Mouse (Mus musculus): Measurements from ENCODE around the gene Alox12b. TPM values are rescaled to one million over a fixed set of nuclear protein-coding genes. Genes with fewer than 3 reads are reported as not detected.

Gene Alox12b
- total RNA-seq, 1 experiment from 2014 or later = not detected

DNA sequence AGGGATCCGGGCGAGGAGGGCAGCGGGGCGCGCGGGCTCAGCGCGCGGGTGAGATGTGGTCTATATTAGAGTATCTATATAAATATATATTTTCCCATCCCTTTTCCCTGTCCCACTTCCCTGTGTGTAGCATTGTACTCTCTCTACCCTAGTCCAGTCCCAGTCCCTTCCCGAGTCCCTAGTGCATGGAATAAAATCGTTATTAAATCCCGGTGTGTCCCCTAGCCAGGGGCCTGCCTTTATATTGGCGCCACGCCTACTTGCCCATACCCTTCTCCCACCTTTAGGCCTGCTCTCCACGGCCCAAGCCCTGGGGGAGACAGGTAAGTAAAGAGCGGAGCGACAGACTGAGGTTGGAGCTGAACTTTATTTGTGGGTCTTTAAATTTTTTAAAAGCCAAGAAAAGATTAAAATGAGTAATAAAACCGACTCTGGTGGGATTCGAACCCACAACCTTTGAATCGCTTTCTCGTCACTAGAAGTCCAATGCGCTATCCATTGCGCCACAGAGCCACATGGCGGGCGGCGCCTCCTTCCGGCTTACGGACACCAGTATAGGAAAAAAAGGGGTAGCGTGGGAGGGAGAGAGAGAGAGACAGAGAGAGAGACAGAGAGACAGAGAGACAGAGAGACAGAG lies 33.6 kb upstream of the Alox12b start:
- peak; percentile 93 for DNase-seq

GRCm38 (mm10) chr11:69123693-69124497 lies 32.9 kb upstream of the Alox12b start:
- DNase-seq = peak; percentile 91

GRCm38 (mm10) chr11:69124498-69124847 lies 32.3 kb upstream of the Alox12b start:
- DNase-seq = peak; percentile 77

GRCm38 (mm10) chr11:69125041-69125851 lies 31.5 kb upstream of the Alox12b start:
- peak; percentile 85 for DNase-seq

DNA sequence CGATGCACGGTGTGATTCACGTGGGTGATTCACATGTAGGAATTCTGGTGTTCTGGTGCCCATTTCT lies 31.1 kb upstream of the Alox12b start, which contains the start of gene Aloxe3:
Aloxe3 (plus strand) TSS at position 45 of the 67 bp plus-strand sequence.
- DNase-seq = no peak

- DNase-seq = peak; percentile 49
Measured at GRCm38 (mm10) chr11:69125919-69126705, 30.7 kb upstream of the Alox12b start.

DNA sequence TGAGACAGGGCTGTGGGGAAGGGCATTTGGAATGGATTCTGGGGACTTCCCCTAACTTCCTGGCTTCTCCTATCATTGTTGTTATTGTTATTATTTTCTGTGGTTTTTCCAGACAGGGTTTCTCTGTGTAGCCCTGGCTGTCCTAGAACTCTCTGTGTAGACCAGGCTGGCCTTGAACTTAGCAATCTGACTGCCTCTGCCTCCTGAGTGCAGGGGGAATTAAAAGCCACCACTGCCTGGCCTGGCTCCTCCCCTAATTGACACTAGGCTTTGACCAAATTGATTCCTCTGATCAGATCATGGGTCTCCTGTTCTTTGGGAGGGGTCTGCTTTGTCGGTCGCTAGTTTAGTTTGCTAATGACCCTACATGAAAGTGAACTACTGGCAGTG lies 30.1 kb upstream of the Alox12b start:
- no peak for DNase-seq

DNA sequence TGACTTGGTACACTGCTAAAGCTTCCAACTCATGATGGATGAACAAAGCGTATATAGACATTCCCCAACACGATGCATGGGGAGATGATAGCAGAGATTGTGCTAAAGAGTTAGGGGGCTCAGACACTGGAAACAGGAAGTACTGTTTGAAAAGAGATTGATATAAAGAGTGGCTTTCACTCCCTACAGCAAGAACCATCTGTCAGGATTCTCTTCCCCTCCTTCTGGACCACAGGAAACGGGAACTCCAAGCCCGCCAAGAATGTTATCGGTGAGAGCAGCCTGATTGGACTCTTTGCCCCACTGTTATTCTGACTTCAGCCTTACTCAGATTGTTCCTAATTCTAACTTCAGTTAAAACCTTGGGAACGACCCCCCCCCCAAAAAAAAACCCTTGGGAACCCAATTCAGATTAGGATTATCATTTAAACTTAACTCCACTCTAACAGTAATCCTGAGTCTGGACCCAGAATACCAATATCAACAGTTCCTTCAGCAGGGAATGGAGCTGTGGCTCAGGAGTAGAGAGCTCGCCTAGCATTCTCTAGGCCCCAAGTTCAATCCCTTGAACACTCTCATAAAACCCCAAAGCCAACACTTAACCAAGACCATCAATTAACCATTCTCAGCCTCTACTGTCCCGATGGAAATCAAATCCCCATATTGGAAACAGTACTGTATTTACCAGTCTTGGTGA lies 28.2 kb upstream of the Alox12b start:
- no peak for DNase-seq

DNA sequence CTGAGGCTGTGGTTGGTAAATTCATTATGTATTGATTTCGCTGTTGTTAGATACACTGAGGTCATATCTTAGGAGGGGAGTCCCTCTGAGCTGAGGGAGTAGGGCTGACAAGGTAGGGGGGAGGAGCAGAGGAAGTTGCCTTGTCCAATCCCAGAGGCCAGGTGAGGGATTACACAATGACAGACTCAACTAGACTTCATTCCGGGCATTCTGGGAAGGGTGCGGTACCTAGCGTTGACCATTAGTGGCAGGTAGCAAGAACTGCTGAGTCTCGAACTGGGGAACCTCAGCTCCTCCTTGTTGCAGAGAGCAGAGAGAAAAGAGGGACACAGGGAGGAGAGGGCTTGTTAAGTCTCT lies 23.2 kb upstream of the Alox12b start:
- no peak for DNase-seq

- peak; percentile 83 for DNase-seq
Measured at GRCm38 (mm10) chr11:69133923-69134621, 22.7 kb upstream of the Alox12b start.

GRCm38 (mm10) chr11:69134622-69134968 lies 22.2 kb upstream of the Alox12b start:
- no peak for DNase-seq

- DNase-seq = no peak
Measured at GRCm38 (mm10) chr11:69135361-69135760, 21.4 kb upstream of the Alox12b start.

GRCm38 (mm10) chr11:69147546-69147945 lies 9.2 kb upstream of the Alox12b start:
- DNase-seq = peak; percentile 28

DNA sequence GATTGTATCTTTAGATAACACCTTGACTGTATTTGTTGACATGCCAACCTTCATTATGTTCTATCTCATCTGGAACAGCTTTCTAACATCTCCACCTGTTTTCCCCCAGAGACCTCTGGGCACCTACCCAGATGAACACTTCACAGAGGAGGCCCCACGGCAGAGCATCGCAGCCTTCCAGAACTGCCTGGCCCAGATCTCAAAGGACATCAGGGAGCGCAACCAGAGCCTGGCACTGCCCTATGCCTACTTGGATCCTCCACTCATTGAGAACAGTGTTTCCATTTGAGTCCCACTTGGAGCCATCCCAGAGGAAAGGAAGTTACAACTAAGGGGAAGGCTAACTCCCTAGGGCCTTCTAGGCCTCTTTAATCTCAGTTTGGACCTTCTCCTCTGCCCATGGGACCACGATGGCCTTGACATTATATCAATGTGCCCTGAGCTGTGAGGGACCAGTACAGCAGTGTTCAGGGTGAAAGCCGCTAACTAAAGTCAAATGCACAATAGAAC lies 8.3 kb upstream of the Alox12b start:
- peak; percentile 32 for DNase-seq

DNA sequence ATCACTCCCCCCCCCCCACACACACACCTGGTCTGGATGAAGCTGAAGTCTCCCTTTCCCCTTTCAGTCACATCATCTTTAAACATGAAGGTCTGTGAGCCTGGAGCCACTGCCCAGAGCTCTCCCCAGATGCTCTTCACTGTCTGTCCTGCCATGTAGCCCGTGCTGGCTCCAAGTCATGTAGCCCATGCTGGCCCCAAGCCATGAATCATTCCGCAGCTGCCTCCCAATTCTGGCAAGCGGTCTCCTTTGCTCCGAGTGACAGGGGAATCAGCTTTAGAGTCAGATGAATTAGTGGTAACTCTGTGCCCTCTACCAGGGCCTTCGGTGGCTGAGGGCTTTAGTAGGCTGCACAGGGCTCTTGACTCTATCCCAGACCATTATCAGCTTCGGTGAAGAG lies 7.1 kb upstream of the Alox12b start:
- DNase-seq = no peak

- peak; percentile 84 for DNase-seq
Measured at GRCm38 (mm10) chr11:69150444-69150843, 6.3 kb upstream of the Alox12b start.

- no peak for DNase-seq
Measured at GRCm38 (mm10) chr11:69151004-69151403, 5.8 kb upstream of the Alox12b start.

- no peak for DNase-seq
Measured at GRCm38 (mm10) chr11:69153831-69154230, 3.0 kb upstream of the Alox12b start.

- no peak for DNase-seq
Measured at GRCm38 (mm10) chr11:69155351-69155750, 1.4 kb upstream of the Alox12b start.

- DNase-seq = no peak
Measured at GRCm38 (mm10) chr11:69169313-69169712, 12.5 kb downstream of the Alox12b start.

- DNase-seq = peak; percentile 80
Measured at GRCm38 (mm10) chr11:69171626-69172025, 14.8 kb downstream of the Alox12b start.

Measured in adrenal gland, postnatal 14 days (tissue).